Mouse (Mus musculus): ENCODE data around the gene Ggcx. TPM values are rescaled to one million over a fixed set of nuclear protein-coding genes. Genes with fewer than 3 reads are reported as not detected.
"Not testable (repeated sequence)": the region's sequence is repeated elsewhere in the genome, so short reads cannot be mapped to it uniquely, and the experiment has no call there.

The Ggcx gene
- polyA plus RNA-seq, 1 experiment from 2014 or later = 29.5 TPM

DNA sequence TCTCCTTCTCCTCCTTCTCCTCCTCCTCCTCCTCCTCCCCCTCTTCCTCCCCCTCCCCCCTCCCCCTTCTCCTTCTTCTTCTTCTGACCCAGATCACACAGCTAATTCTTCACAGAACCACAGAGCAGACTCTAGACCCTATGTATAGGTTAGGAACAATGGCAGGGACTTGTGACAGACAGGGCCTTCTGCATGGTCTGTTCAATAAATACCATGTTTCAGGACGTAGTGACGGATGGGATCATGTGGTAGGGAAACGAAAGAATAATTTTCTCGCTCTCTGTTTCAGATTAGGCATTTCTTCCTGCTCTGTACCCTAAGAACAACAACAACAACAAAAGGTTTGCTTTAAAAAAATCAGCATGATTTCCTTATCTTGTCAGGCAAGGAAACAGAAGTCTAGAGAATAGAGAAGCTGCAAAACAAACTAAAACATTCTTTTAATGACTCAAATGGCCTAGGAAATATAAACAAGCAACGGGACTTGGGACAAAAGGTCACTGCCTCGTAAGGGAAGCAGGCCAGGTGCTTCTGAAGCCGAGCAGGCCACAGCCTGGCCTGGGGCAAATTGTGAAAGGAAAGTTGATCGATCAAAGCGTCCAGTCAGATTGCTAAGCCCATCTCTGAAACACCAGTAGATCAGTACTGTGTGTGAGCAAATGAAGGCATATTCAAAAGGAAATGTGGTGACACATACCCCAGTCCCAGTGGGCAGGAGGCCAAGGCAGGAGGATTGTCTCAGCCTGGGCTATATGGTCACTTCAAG, 46.1 kb downstream of the Ggcx start:
- Histone ChIP-seq H3K36me3 (ENCODE audit: control insufficient read depth, insufficient read depth) (no peaks in the 10 kb centered on the region), H3K4me2 (ENCODE audit: low read depth, low read length) (no peak overlapping the region), H3K27ac (ENCODE audit: low read length) (peak overlapping the region; percentile 24; the same call in 1 of the 2 replicates), H3K9me3 (replicated peaks; ENCODE audit: control insufficient read depth, low read length) (no peaks in the 10 kb centered on the region), H3K4me1 (ENCODE audit: control insufficient read depth, insufficient read depth, low read length) (no peaks in the 10 kb centered on the region), H3K4me3 (ENCODE audit: low read length) (no peak overlapping the region), H3K9ac (ENCODE audit: low read length) (no peak overlapping the region), H3K27me3 (ENCODE audit: control insufficient read depth, insufficient read depth, low read length) (no peaks in the 10 kb centered on the region)
- WGBS = 55% methylated on average over 9 of the region's 9 CpGs
- ATAC-seq (replicated peaks; ENCODE audit: extremely low read depth, insufficient read depth, low FRiP score) = no peak

DNA sequence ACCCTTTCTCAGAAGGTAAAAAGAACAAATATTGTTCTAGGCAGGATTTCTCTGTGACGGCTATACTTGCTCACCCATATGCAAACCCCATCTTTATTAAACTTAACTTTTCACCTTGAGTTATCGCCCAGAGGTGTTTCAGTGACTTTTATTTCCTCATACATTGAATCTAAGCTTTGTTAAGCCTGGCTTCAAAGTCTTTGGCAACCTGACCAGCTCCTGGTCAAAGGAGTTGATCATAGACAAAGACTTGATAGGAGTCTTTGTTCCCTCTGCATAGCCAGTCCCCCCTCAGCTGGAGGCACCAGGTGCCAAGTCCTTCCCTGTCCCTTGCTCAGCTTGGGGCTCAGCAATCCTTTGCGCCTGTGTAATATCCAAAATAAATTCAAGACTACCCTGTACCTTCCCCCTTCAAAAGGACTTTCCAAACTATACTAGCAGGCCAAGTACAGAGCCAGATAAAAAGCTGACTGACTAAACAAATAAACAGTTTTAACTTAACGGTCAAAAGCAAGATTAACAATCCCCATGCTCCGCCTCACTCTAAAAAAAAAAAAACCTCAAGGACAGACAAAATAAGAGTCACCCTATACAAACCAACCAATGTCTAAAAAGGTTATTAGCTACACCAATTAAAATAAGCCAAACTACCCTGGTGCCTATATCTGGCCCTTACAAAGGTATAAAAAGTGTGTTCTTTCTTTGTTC, 48.6 kb downstream of the Ggcx start:
- not testable (repeated sequence) for H3K9me3 ChIP-seq (replicated peaks; ENCODE audit: control insufficient read depth, low read length); H3K36me3 ChIP-seq (ENCODE audit: control insufficient read depth, insufficient read depth); H3K27me3 ChIP-seq (ENCODE audit: control insufficient read depth, insufficient read depth, low read length); H3K9ac ChIP-seq (ENCODE audit: low read length); ATAC-seq (replicated peaks; ENCODE audit: extremely low read depth, insufficient read depth, low FRiP score); H3K27ac ChIP-seq (ENCODE audit: low read length); H3K4me2 ChIP-seq (ENCODE audit: low read depth, low read length); H3K4me1 ChIP-seq (ENCODE audit: control insufficient read depth, insufficient read depth, low read length); H3K4me3 ChIP-seq (ENCODE audit: low read length)
- WGBS = 81% methylated on average over 5 of the region's 5 CpGs

DNA sequence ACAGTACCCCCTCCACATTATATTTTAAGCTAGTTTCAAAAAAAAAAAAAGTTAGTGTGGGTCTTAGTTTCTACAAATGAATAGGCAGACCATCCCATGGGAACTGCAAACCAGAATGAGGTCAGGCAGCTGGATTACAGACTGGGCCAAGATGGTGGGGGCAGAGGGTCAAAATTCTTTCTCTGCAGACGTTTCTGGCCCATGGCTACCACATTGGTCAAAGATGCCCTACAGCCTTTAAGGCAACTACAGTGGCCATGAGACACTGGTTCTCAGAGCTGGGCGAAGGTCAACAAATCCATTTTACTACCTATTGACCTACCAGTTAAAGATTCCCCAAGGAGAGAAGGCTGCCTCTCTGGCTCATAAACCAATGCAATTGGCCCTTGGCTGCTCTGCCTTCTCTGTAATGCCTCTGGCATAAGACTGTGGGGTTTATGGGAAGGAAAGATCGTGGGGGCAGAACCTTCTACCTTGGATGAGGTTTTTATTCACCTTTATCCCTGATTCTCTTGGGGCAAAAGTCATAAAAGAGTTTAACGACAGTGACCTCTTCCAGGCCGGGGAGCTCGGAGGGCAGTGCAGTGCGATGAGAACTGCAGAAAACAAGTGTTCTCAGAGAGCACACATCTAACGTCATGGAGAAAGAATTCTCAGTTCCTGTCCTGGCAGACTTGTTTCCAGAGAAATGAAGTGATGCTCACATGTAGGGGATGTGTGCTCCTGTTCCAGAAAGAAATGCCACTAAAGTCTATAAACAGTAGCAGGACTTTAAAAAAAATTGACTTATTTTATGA, 51.5 kb downstream of the Ggcx start:
- ATAC-seq (replicated peaks; ENCODE audit: extremely low read depth, insufficient read depth, low FRiP score) = no peak
- 69% methylated on average over 8 of the region's 8 CpGs for WGBS
- H3K4me2 ChIP-seq (ENCODE audit: low read depth, low read length) = no peak overlapping the region
- no peaks in the 10 kb centered on the region for H3K27me3 ChIP-seq (ENCODE audit: control insufficient read depth, insufficient read depth, low read length)
- no peaks in the 10 kb centered on the region for H3K9me3 ChIP-seq (replicated peaks; ENCODE audit: control insufficient read depth, low read length)
- H3K4me3 ChIP-seq (ENCODE audit: low read length) = no peak overlapping the region
- no peak overlapping the region for H3K27ac ChIP-seq (ENCODE audit: low read length)
- H3K9ac ChIP-seq (ENCODE audit: low read length) = no peak overlapping the region
- 0 out of 2 replicates have a peak, but pooled peaks cover 2% of the 10 kb centered on the region for H3K4me1 ChIP-seq (ENCODE audit: control insufficient read depth, insufficient read depth, low read length)
- no peaks in the 10 kb centered on the region for H3K36me3 ChIP-seq (ENCODE audit: control insufficient read depth, insufficient read depth)

DNA sequence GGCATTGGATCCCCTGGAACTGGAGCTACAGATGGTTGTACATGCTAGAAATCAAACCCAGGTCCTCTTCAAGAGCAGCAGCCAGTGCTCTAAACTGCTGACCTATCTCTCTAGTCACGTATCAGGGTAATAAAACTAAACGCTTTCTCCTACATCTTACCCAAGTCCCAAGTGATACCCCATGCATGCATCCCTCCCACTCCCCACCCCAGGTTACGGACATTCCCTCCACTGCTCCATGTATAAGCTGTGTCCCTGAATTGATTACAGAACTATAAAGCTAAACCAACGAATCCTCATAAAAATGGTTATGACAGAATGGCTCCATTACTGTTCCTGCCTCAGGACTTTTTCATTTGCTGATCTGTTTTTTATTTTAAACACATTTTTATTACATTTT, 52.1 kb downstream of the Ggcx start:
- H3K9me3 ChIP-seq (replicated peaks; ENCODE audit: control insufficient read depth, low read length) = no peaks in the 10 kb centered on the region
- no peak overlapping the region for H3K4me2 ChIP-seq (ENCODE audit: low read depth, low read length)
- no peak for ATAC-seq (replicated peaks; ENCODE audit: extremely low read depth, insufficient read depth, low FRiP score)
- H3K4me3 ChIP-seq (ENCODE audit: low read length) = no peak overlapping the region
- no peaks in the 10 kb centered on the region for H3K36me3 ChIP-seq (ENCODE audit: control insufficient read depth, insufficient read depth)
- H3K27ac ChIP-seq (ENCODE audit: low read length) = no peak overlapping the region
- H3K4me1 ChIP-seq (ENCODE audit: control insufficient read depth, insufficient read depth, low read length) = 0 out of 2 replicates have a peak, but pooled peaks cover 2% of the 10 kb centered on the region
- H3K9ac ChIP-seq (ENCODE audit: low read length) = no peak overlapping the region
- no peaks in the 10 kb centered on the region for H3K27me3 ChIP-seq (ENCODE audit: control insufficient read depth, insufficient read depth, low read length)
- 94% methylated on average over 4 of the region's 4 CpGs for WGBS

DNA sequence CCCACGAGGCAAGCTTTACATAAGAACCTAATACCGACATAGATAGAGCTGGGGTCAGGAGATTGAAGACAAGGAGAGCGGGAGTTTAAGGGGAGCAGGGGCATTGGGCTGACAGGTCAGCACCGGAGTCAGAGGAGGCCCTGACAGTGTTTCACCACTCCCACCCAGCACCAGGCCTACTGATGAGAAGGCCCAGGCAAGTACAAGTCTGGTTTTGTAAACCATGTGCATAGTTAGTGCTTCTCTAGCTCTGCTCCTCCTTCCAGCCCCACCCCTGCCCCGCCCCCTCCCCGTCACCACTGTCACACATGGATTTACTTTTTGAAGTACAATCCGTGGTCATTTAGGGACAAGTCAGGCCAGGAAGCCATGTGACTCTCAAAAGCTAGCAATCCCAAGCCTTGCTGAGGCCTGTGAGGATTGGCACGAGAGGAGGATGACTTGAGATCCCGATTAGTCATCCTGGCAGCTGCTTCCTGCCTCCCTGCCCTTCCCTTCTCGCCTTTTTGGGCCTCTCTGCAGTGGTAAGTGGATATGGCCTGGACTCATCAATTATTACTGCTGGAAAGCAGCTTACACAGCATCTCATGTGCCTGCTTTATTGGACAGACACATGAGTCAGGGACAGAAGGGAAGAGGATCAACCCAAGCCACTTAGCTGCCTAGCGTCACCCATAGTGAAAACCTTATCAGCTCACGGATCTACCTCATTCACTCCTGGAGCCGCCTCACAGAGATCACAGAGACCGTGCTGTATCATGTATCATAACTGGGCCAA, 59.3 kb downstream of the Ggcx start:
- H3K36me3 ChIP-seq (ENCODE audit: control insufficient read depth, insufficient read depth) = no peaks in the 10 kb centered on the region
- ATAC-seq (replicated peaks; ENCODE audit: extremely low read depth, insufficient read depth, low FRiP score) = no peak
- no peak overlapping the region for H3K9ac ChIP-seq (ENCODE audit: low read length)

DNA sequence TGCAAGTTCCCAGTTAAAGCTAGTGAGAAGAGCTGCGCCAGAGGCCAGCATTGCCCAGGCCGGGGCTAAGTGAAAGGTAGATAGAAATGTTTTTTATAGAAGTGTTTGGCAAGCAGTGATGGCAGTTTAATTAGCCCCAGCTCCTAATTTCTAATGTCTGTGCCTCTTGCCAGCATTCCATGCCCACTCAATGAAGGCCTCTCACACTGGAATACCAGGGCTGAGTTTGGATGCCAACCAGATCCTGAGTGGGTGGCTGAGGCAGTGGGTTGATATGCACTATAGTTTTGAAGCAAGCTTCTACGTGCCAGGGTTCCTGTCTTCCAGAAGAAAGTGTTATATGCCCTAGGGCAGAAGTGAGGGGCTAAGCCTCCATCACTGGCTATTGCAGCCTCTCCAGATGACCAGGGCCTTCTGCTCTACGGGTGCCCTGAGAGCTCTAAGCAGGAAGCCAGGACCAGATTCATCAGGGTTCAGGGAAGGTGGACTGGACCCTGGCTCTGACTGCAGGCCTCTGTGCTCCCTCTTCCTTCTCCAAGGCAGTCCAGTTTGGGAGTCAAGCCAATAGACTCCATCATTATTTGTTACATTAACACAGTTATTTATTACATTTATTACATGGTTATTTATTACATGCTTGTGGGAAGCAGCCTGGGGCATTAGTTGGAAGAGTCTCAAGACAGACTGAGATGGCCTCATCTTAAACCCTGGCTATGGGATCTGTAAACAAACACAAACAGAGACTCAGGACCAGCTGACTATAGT, 61.3 kb downstream of the Ggcx start:
- no peaks in the 10 kb centered on the region for H3K9me3 ChIP-seq (replicated peaks; ENCODE audit: control insufficient read depth, low read length)
- H3K4me3 ChIP-seq (ENCODE audit: low read length) = no peak overlapping the region
- H3K4me2 ChIP-seq (ENCODE audit: low read depth, low read length) = no peak overlapping the region
- 68% methylated on average over 4 of the region's 4 CpGs for WGBS
- H3K4me1 ChIP-seq (ENCODE audit: control insufficient read depth, insufficient read depth, low read length) = no peaks in the 10 kb centered on the region
- ATAC-seq (replicated peaks; ENCODE audit: extremely low read depth, insufficient read depth, low FRiP score) = no peak
- H3K27ac ChIP-seq (ENCODE audit: low read length) = no peak overlapping the region
- H3K36me3 ChIP-seq (ENCODE audit: control insufficient read depth, insufficient read depth) = no peaks in the 10 kb centered on the region
- no peak overlapping the region for H3K9ac ChIP-seq (ENCODE audit: low read length)
- H3K27me3 ChIP-seq (ENCODE audit: control insufficient read depth, insufficient read depth, low read length) = no peaks in the 10 kb centered on the region

More for the DNA sequence above, 59.3 kb downstream of the Ggcx start:
- no peaks in the 10 kb centered on the region for H3K9me3 ChIP-seq (replicated peaks; ENCODE audit: control insufficient read depth, low read length)
- H3K4me2 ChIP-seq (ENCODE audit: low read depth, low read length) = no peak overlapping the region
- H3K27ac ChIP-seq (ENCODE audit: low read length) = no peak overlapping the region
- no peaks in the 10 kb centered on the region for H3K27me3 ChIP-seq (ENCODE audit: control insufficient read depth, insufficient read depth, low read length)
- WGBS = 58% methylated on average over 14 of the region's 14 CpGs
- no peaks in the 10 kb centered on the region for H3K4me1 ChIP-seq (ENCODE audit: control insufficient read depth, insufficient read depth, low read length)
- no peak overlapping the region for H3K4me3 ChIP-seq (ENCODE audit: low read length)

DNA sequence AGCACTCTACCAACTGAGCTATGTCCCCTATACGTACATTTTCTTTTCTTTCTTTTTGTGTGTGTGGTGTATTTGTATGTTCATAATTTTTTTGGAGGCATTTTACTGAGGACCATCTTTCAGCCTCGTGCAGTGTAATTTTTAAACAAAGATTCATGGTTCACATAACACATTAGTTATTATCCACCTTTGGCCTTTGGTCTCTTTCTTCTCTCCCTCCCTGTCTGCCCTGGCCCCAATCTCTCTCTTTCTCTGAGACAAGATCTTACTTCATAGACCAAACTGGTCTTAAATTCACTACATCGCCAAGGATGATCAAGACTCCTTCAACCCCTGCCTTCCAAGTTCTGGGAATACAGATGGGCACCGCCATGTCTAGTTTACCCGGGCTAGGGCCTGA, 62.7 kb downstream of the Ggcx start:
- no peak for ATAC-seq (replicated peaks; ENCODE audit: extremely low read depth, insufficient read depth, low FRiP score)
- 86% methylated on average over 5 of the region's 5 CpGs for WGBS

DNA sequence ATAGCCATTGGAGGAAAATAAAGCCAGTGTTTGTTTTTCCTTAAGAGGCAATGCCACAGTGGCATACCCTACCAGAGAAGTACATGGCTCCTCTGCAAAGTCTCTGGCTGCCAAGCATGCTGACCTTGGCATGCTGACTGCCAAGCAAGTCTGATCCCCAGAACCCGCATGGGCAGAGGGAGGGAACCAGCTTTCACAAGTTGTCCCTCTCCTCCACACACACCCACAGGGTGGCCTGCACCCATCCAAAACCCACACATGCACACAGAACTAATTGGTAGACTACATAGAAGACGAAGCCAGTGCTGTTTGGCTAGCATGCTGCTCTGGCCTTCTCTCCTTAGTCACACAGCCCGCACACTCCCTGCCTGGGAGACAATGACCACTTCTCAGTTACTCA, 63.5 kb downstream of the Ggcx start:
- Histone ChIP-seq H3K4me1 (ENCODE audit: control insufficient read depth, insufficient read depth, low read length) (no peaks in the 10 kb centered on the region), H3K9me3 (replicated peaks; ENCODE audit: control insufficient read depth, low read length) (no peaks in the 10 kb centered on the region), H3K36me3 (ENCODE audit: control insufficient read depth, insufficient read depth) (no peaks in the 10 kb centered on the region), H3K4me2 (ENCODE audit: low read depth, low read length) (no peak overlapping the region), H3K27me3 (ENCODE audit: control insufficient read depth, insufficient read depth, low read length) (no peaks in the 10 kb centered on the region), H3K9ac (ENCODE audit: low read length) (no peak overlapping the region), H3K4me3 (ENCODE audit: low read length) (no peak overlapping the region), H3K27ac (ENCODE audit: low read length) (no peak overlapping the region)
- ATAC-seq (replicated peaks; ENCODE audit: extremely low read depth, insufficient read depth, low FRiP score) = no peak
- 85% methylated on average over 3 of the region's 3 CpGs for whole genome bisulfite sequencing

More for the DNA sequence above, 62.7 kb downstream of the Ggcx start:
- Histone ChIP-seq H3K4me3 (ENCODE audit: low read length) (no peak overlapping the region), H3K27ac (ENCODE audit: low read length) (no peak overlapping the region), H3K4me1 (ENCODE audit: control insufficient read depth, insufficient read depth, low read length) (no peaks in the 10 kb centered on the region), H3K36me3 (ENCODE audit: control insufficient read depth, insufficient read depth) (no peaks in the 10 kb centered on the region), H3K27me3 (ENCODE audit: control insufficient read depth, insufficient read depth, low read length) (no peaks in the 10 kb centered on the region), H3K4me2 (ENCODE audit: low read depth, low read length) (no peak overlapping the region), H3K9me3 (replicated peaks; ENCODE audit: control insufficient read depth, low read length) (no peaks in the 10 kb centered on the region), H3K9ac (ENCODE audit: low read length) (no peak overlapping the region)

Measured in heart, embryonic 16.5 days (tissue).